Comparison of ENCODE assay signal across 11 mouse cellular contexts in the genomic region with DNA sequence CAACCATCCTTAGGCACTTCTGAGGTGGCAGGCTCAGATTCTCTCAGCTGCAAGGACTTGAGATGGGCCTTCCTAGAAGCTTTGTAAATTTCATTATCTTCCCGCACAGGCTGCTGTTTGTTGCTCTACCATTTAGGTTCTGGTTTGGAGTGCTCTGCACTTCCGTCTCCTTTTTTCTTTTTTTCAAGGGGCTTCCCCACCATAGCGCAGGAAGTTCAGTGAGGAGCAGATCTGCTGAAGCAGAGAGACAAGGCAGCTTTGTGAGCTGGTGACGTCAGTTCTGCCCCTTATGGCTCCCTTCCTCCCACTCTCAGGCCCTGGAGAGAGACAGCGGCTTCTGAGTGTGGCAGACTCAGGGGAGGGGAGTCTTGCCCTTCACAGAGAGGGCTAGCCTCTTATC. TPM values are rescaled to one million over a fixed set of nuclear protein-coding genes. Genes with fewer than 3 reads are reported as not detected.
DNase-seq lines count a peak whose midpoint lies in the region; ATAC-seq and TF ChIP-seq lines count a peak whose summit lies in the region.
"Had no signal": no experiment of that assay in that cellular context is flagged by ENCODE, and none has a peak within 500 bp of the region (broad histone marks: within the 10 kb centered on the region; RNA-seq: fewer than 3 reads in every experiment).

No protein-coding gene starts in this region.

- intact Hi-C loops in heart, postnatal 10 days (cut with DNase I): no loop called here
- intact Hi-C loops in left cerebral cortex, postnatal 14 days (cut with DNase I): no loop called here

- H3K4me1 ChIP-seq in kidney, postnatal 0 days (replicated peaks; ENCODE audit: insufficient read depth, low read length): peaks cover 12% of the 10 kb centered on the region; the same call in 1 of the 2 replicates
- H3K4me1 ChIP-seq in MEL (ENCODE audit: control insufficient read depth in 1 of 2, insufficient read depth in 2 of 2, low read length in 2 of 2): peaks cover 24 to 41% of the 10 kb centered on the region in 2 experiments
- peaks cover 27% of the 10 kb centered on the region for H3K4me1 ChIP-seq in spleen, adult 2 months (ENCODE audit: control insufficient read depth, insufficient read depth, insufficient read length)

- no peak overlapping the region for H3K4me3 ChIP-seq in kidney, postnatal 0 days (replicated peaks; ENCODE audit: low read depth, low read length)
- no peak overlapping the region for H3K4me3 ChIP-seq in MEL (ENCODE audit: control insufficient read depth in 1 of 2, insufficient read depth in 1 of 2, low read depth in 2 of 2, low read length in 2 of 2)
- H3K4me3 ChIP-seq in spleen, adult 2 months (ENCODE audit: extremely low read depth, insufficient read depth, insufficient read length): peak overlapping the region; percentile 52
- H3K4me3 ChIP-seq: liver, embryonic 15.5 days had no signal

- no peak for TF ChIP-seq POLR2A in MEL (IDR thresholded peaks at IDR 0.05; ENCODE audit: control insufficient read depth in 1 of 2, insufficient read depth in 1 of 2, low read depth in 1 of 2, low read length in 2 of 2, poor library complexity in 1 of 2)
- TF ChIP-seq POLR2A in spleen, adult 2 months (IDR thresholded peaks at IDR 0.05; ENCODE audit: low read depth, low read length): no peak

- TF ChIP-seq RAD21 in MEL (IDR thresholded peaks at IDR 0.05; ENCODE audit: low read depth, low read length): no peak

- WGBS in kidney, postnatal 0 days: 14% methylated on average over 5 of the region's 5 CpGs
- WGBS in spleen, adult 2 months: 3% methylated on average over 5 of the region's 5 CpGs

- peak in 1 of 2 experiments; percentile 45; a peak in 2 of 4 replicates for TF ChIP-seq EP300 in MEL (IDR thresholded peaks at IDR 0.05; ENCODE audit: low read depth in 1 of 2, low read length in 2 of 2)

- H3K9me3 ChIP-seq in kidney, postnatal 0 days (replicated peaks; ENCODE audit: low read length): no peaks in the 10 kb centered on the region
- H3K9me3 ChIP-seq in MEL (replicated peaks; ENCODE audit: insufficient read depth, low read length): no peaks in the 10 kb centered on the region
- H3K9me3 ChIP-seq: liver, embryonic 15.5 days had no signal

- DNase-seq in kidney, postnatal 0 days (ENCODE audit: low spot score): peak; percentile 60
- no peak for DNase-seq in kidney, postnatal 36 days
- peak; percentile 52 for DNase-seq in MEL (ENCODE audit: low read depth, low spot score)
- peak; percentile 36 to 58 for DNase-seq in heart, postnatal 10 days
- peak; percentile 77 to 78 for DNase-seq in spleen, adult 2 months (ENCODE audit: low read depth in 1 of 2, low spot score in 2 of 2)
- DNase-seq in left cerebral cortex, postnatal 14 days (ENCODE audit: low spot score in 2 of 2): no peak
- no peak for DNase-seq in urinary bladder, postnatal 36 days (ENCODE audit: low spot score in 2 of 2)
- DNase-seq in layer of hippocampus, adult 9-10 months (ENCODE audit: low spot score): no peak
- DNase-seq: cerebellum, adult 11-12 months had no signal

- ATAC-seq in kidney, postnatal 0 days (replicated peaks; ENCODE audit: low FRiP score, low read depth): 0 out of 2 replicates have a peak, but pooled peaks have one; percentile 43

- no peaks in the 10 kb centered on the region for H3K36me3 ChIP-seq in kidney, postnatal 0 days (ENCODE audit: insufficient read depth, low read length)
- peaks cover 0 to 20% of the 10 kb centered on the region in 2 experiments; a peak in 2 of 4 replicates for H3K36me3 ChIP-seq in MEL (ENCODE audit: control insufficient read depth in 1 of 2, insufficient read depth in 2 of 2, low read length in 2 of 2)
- H3K36me3 ChIP-seq in spleen, adult 2 months (ENCODE audit: control insufficient read depth, insufficient read depth, low read length): no peaks in the 10 kb centered on the region
- H3K36me3 ChIP-seq: G1E; liver, embryonic 15.5 days had no signal

- H3K4me2 ChIP-seq in kidney, postnatal 0 days (ENCODE audit: low read length): no peak overlapping the region
- H3K4me2 ChIP-seq: liver, embryonic 15.5 days had no signal

- no peak overlapping the region for H3K9ac ChIP-seq in kidney, postnatal 0 days (ENCODE audit: low read depth, low read length)
- no peak overlapping the region for H3K9ac ChIP-seq in MEL (ENCODE audit: control insufficient read depth, low read depth, low read length, poor library complexity, severe bottlenecking)
- H3K9ac ChIP-seq: liver, embryonic 15.5 days had no signal

- H3K27ac ChIP-seq in kidney, postnatal 0 days: no peak overlapping the region
- H3K27ac ChIP-seq in MEL (ENCODE audit: control insufficient read depth, low read depth, low read length): no peak overlapping the region
- H3K27ac ChIP-seq in spleen, adult 2 months (ENCODE audit: insufficient read depth, low read length): peak overlapping the region; percentile 82
- H3K27ac ChIP-seq: liver, embryonic 15.5 days had no signal

- peaks cover 30% of the 10 kb centered on the region for H3K27me3 ChIP-seq in kidney, postnatal 0 days (ENCODE audit: insufficient read depth, low read length)
- H3K27me3 ChIP-seq in MEL (ENCODE audit: control insufficient read depth in 1 of 2, insufficient read depth in 2 of 2, low read length in 2 of 2): no peaks in the 10 kb centered on the region
- H3K27me3 ChIP-seq in spleen, adult 2 months (ENCODE audit: control insufficient read depth, insufficient read depth, low read length): no peaks in the 10 kb centered on the region

- H3K79me2 ChIP-seq in MEL (ENCODE audit: control insufficient read depth, insufficient read depth, low read length, poor library complexity): peaks cover 1% of the 10 kb centered on the region

- no peak for TF ChIP-seq CTCF in kidney, postnatal 0 days (IDR thresholded peaks at IDR 0.05; ENCODE audit: low read depth)
- no peak for TF ChIP-seq CTCF in MEL (IDR thresholded peaks at IDR 0.05 in 2 of 3, conservative IDR thresholded peaks at IDR 0.05 in 1 of 3; ENCODE audit: control insufficient read depth in 1 of 3, insufficient read depth in 1 of 3, low read depth in 2 of 3, low read length in 3 of 3, poor library complexity in 1 of 3, severe bottlenecking in 1 of 3)
- no peak for TF ChIP-seq CTCF in spleen, adult 2 months (IDR thresholded peaks at IDR 0.05; ENCODE audit: extremely low read depth, insufficient read depth, insufficient read length, insufficient replicate concordance)

TF ChIP-seq in MEL, 35 proteins besides CTCF, POLR2A, EP300 and RAD21:
- no peak for TF ChIP-seq ZMIZ1 (IDR thresholded peaks at IDR 0.05; ENCODE audit: low read depth, low read length)
- 0 out of 2 replicates have a peak, but pooled peaks have one; percentile 39 for TF ChIP-seq ELF1 (IDR thresholded peaks at IDR 0.05; ENCODE audit: low read depth, low read length)
- peak; percentile 64; the same call in 1 of the 2 replicates for TF ChIP-seq ETS1 (IDR thresholded peaks at IDR 0.05; ENCODE audit: low read depth, low read length)
- TF ChIP-seq GATA1 (IDR thresholded peaks at IDR 0.05; ENCODE audit: low read depth, low read length): 0 out of 2 replicates have a peak, but pooled peaks have one; percentile 16
- TF ChIP-seq ZNF384 (IDR thresholded peaks at IDR 0.05; ENCODE audit: low read depth, low read length): peak; percentile 83
- TF ChIP-seq BHLHE40 (IDR thresholded peaks at IDR 0.05; ENCODE audit: borderline replicate concordance, low read depth, low read length): peak; percentile 45; the same call in 1 of the 2 replicates
- TF ChIP-seq TCF12 (IDR thresholded peaks at IDR 0.05; ENCODE audit: low read depth, low read length): 0 out of 2 replicates have a peak, but pooled peaks have one; percentile 35
- peak; percentile 50 for TF ChIP-seq TAL1 (IDR thresholded peaks at IDR 0.05; ENCODE audit: low read length)
- TF ChIP-seq USF2 (IDR thresholded peaks at IDR 0.05; ENCODE audit: borderline replicate concordance in 1 of 2, insufficient read depth in 1 of 2, low read depth in 1 of 2, low read length in 2 of 2): no peak
- no peak for TF ChIP-seq TBP (IDR thresholded peaks at IDR 0.05; ENCODE audit: low read depth, low read length)
TF ChIP-seq in MEL: peak in this region for 7.

RNA-seq across cellular contexts. Expression of a gene that starts 3.4 kb away (rescaled TPM):
- 1.2 and 1.3 TPM in 2 replicates for polyA plus RNA-seq in kidney, postnatal 0 days (2015; fragmentation: Nextera tagmentation; extraction: Ambion mirVana)
- total RNA-seq in MEL (2012; rRNA removed): 17.0 and 17.5 TPM in 2 replicates
- polyA plus RNA-seq in MEL (2012; ENCODE audit: insufficient read depth in 1 of 2, insufficient read length in 2 of 2, low read depth in 1 of 2, low replicate concordance in 2 of 2, missing spikeins in 1 of 2): 10 to 100 TPM in 1 of 2 experiments, not detected in 1; 16.1 TPM
- total RNA-seq in heart, postnatal 10 days (2021): 1 to 10 TPM; 1.7 TPM
- polyA plus RNA-seq in spleen, adult 2 months (2012; rRNA removed): 13.9 and 16.1 TPM in 2 replicates
- total RNA-seq in left cerebral cortex, postnatal 14 days (2021): 1 to 10 TPM in 1 of 2 experiments, under 1 TPM in 1; 0.97 to 2.0 TPM

RNA-seq across cellular contexts. Expression of a gene that starts 29.0 kb away (rescaled TPM):
- 7.5 and 9.5 TPM in 2 replicates for polyA plus RNA-seq in kidney, postnatal 0 days (2015; fragmentation: Nextera tagmentation; extraction: Ambion mirVana)
- 0.35 and 0.72 TPM in 2 replicates for total RNA-seq in MEL (2012; rRNA removed)
- 1 to 10 TPM in 1 of 2 experiments, not detected in 1; 2.5 TPM for polyA plus RNA-seq in MEL (2012; ENCODE audit: insufficient read depth in 1 of 2, insufficient read length in 2 of 2, low read depth in 1 of 2, low replicate concordance in 2 of 2, missing spikeins in 1 of 2)
- total RNA-seq in heart, postnatal 10 days (2021): 1 to 10 TPM; 2.6 to 7.8 TPM
- polyA plus RNA-seq in spleen, adult 2 months (2012; rRNA removed): 11.0 and 13.9 TPM in 2 replicates
- total RNA-seq in left cerebral cortex, postnatal 14 days (2021): 10 to 100 TPM; 87.7 to 90.8 TPM
- polyA plus RNA-seq: G1E had no signal

RNA-seq across cellular contexts. Expression of a gene that starts 44.9 kb away (rescaled TPM):
- 50.5 and 58.6 TPM in 2 replicates for polyA plus RNA-seq in kidney, postnatal 0 days (2015; fragmentation: Nextera tagmentation; extraction: Ambion mirVana)
- 42.2 and 60.3 TPM in 2 replicates for total RNA-seq in MEL (2012; rRNA removed)
- polyA plus RNA-seq in MEL (2012; ENCODE audit: insufficient read depth in 1 of 2, insufficient read length in 2 of 2, low read depth in 1 of 2, low replicate concordance in 2 of 2, missing spikeins in 1 of 2): 10 to 100 TPM in 1 of 2 experiments, not detected in 1; 51.4 TPM
- 1 to 10 TPM in 1 of 2 experiments, under 1 TPM in 1; 0.53 to 1.1 TPM for total RNA-seq in heart, postnatal 10 days (2021)
- 5,688 and 5,726 TPM in 2 replicates for polyA plus RNA-seq in spleen, adult 2 months (2012; rRNA removed)
- total RNA-seq in left cerebral cortex, postnatal 14 days (2021): 1 to 10 TPM; 2.7 to 3.7 TPM

Comparison
In these comparisons a context has a peak if more than half of its experiments do, and no peak if none do; other contexts are left out.
1. DNase-seq: peak in kidney, postnatal 0 days (single experiment), MEL (single experiment), heart, postnatal 10 days (2 of 2) and spleen, adult 2 months (2 of 2); none in kidney, postnatal 36 days (0 of 2), left cerebral cortex, postnatal 14 days (0 of 2), urinary bladder, postnatal 36 days (0 of 2) and layer of hippocampus, adult 9-10 months (single experiment).
2. RNA of a gene that starts 29.0 kb away (total RNA-seq): 87.7 to 90.8 TPM in left cerebral cortex, postnatal 14 days; 2.6 to 7.8 TPM in heart, postnatal 10 days and 0.35 to 0.72 TPM in MEL; every median in the first group is over 10 times any median in the second.